Mouse (Mus musculus) ES-CJ7 (cell line): Measurements from ENCODE around the gene Utrn.

ENCODE experiments used
- DNase-seq: peaks from one replicate; pipeline ENCODE4 v3.0.0; 2011; ENCODE audit warnings: low read depth, low spot score

Utrn gene

GRCm38 (mm10) chr10:12548616-12549084 is 320.5 kb downstream of the Utrn start:
- peak; percentile 89 for DNase-seq

- no peak for DNase-seq
These were observed 322.0 kb downstream of the Utrn start for GRCm38 (mm10) chr10:12547037-12547625.

- no peak for DNase-seq
These were observed 323.7 kb downstream of the Utrn start for GRCm38 (mm10) chr10:12545440-12545839.

- DNase-seq: peak; percentile 39
These were observed 327.4 kb downstream of the Utrn start for GRCm38 (mm10) chr10:12541757-12542156.

- no peak for DNase-seq
These were observed 333.9 kb downstream of the Utrn start for GRCm38 (mm10) chr10:12535272-12535671.

GRCm38 (mm10) chr10:12534801-12535200 is 334.4 kb downstream of the Utrn start:
- no peak for DNase-seq

GRCm38 (mm10) chr10:12534301-12534700 is 334.9 kb downstream of the Utrn start:
- DNase-seq: no peak

GRCm38 (mm10) chr10:12522078-12522477 is 347.1 kb downstream of the Utrn start:
- DNase-seq: no peak

- no peak for DNase-seq
These were observed 351.0 kb downstream of the Utrn start for GRCm38 (mm10) chr10:12518162-12518561.

- DNase-seq: no peak
These were observed 363.6 kb downstream of the Utrn start for GRCm38 (mm10) chr10:12505568-12505967.

GRCm38 (mm10) chr10:12500489-12500888 is 368.7 kb downstream of the Utrn start:
- no peak for DNase-seq

- DNase-seq: no peak
These were observed 371.6 kb downstream of the Utrn start for GRCm38 (mm10) chr10:12497555-12497954.

- DNase-seq: peak; percentile 72
These were observed 379.5 kb downstream of the Utrn start for GRCm38 (mm10) chr10:12489551-12490177.

- no peak for DNase-seq
These were observed 380.6 kb downstream of the Utrn start for GRCm38 (mm10) chr10:12488518-12488917.

- DNase-seq: no peak
These were observed 381.0 kb downstream of the Utrn start for GRCm38 (mm10) chr10:12488117-12488516.

GRCm38 (mm10) chr10:12483494-12483893 is 385.7 kb downstream of the Utrn start:
- DNase-seq: no peak

GRCm38 (mm10) chr10:12482975-12483374 is 386.2 kb downstream of the Utrn start:
- no peak for DNase-seq

GRCm38 (mm10) chr10:12474850-12475621 is 394.1 kb downstream of the Utrn start:
- DNase-seq: no peak

GRCm38 (mm10) chr10:12469391-12470057 is 399.6 kb downstream of the Utrn start:
- DNase-seq: no peak

- DNase-seq: no peak
These were observed 401.6 kb downstream of the Utrn start for GRCm38 (mm10) chr10:12467544-12467943.

GRCm38 (mm10) chr10:12460945-12461344 is 408.2 kb downstream of the Utrn start:
- DNase-seq: no peak

- no peak for DNase-seq
These were observed 412.3 kb downstream of the Utrn start for GRCm38 (mm10) chr10:12456867-12457266.
